Mouse (Mus musculus) embryonic facial prominence, embryonic 13.5 days (tissue): ENCODE results near the gene 4930558K02Rik. TPM values are rescaled to one million over a fixed set of nuclear protein-coding genes. Genes with fewer than 3 reads are reported as not detected.

ENCODE experiments used
- ATAC-seq: fragments of 200-750 bp; cut with Nextera tagmentation; 2 replicates; pipeline ENCODE4 v1.8.0; 2017; ENCODE audit warnings: low read depth; ENCODE audit not compliant: insufficient number of reproducible peaks, insufficient read depth, low FRiP score, low TSS enrichment
- H3K27ac ChIP-seq: fragments of 300-500 bp; sonication (generic); 2 replicates; pipeline ENCODE4 v1.5.1; 2015; ENCODE audit warnings: moderate library complexity, mild to moderate bottlenecking, inconsistent platforms
- H3K27me3 ChIP-seq: fragments of 300-500 bp; sonication (generic); 2 replicates; pipeline ENCODE4 v1.6.1; 2015; ENCODE audit warnings: mild to moderate bottlenecking, inconsistent platforms
- H3K36me3 ChIP-seq: fragments of 300-500 bp; sonication (generic); 2 replicates; pipeline ENCODE4 v1.6.1; 2015; ENCODE audit warnings: mild to moderate bottlenecking, inconsistent platforms
- H3K4me1 ChIP-seq: fragments of 300-500 bp; sonication (generic); 2 replicates; pipeline ENCODE4 v1.6.1; 2015; ENCODE audit warnings: inconsistent platforms
- H3K4me2 ChIP-seq: fragments of 300-500 bp; sonication (generic); 2 replicates; pipeline ENCODE4 v1.6.1; 2015; ENCODE audit warnings: moderate library complexity, mild to moderate bottlenecking, inconsistent platforms
- H3K4me3 ChIP-seq: fragments of 300-500 bp; sonication (generic); 2 replicates; pipeline ENCODE4 v1.5.1; 2015; ENCODE audit warnings: mild to moderate bottlenecking, inconsistent platforms
- H3K9ac ChIP-seq: fragments of 300-500 bp; sonication (generic); 2 replicates; pipeline ENCODE4 v1.6.1; 2015; ENCODE audit warnings: mild to moderate bottlenecking, inconsistent platforms
- H3K9me3 ChIP-seq: fragments of 300-500 bp; sonication (generic); 2 replicates; pipeline ENCODE4 v1.6.1; 2016; ENCODE audit warnings: inconsistent platforms
- WGBS: fragments of 180-500 bp; shearing (Covaris S2); methylation state at CpG from one replicate; pipeline ENCODE4 v1.1.7; 2015; ENCODE audit warnings: mixed read lengths; 5-methylcytosine and 5-hydroxymethylcytosine counted together
- polyA plus RNA-seq: library from polyadenylated mRNA; unstranded; fragments of >200 nt; fragmentation: Nextera tagmentation; extraction: Ambion mirVana; gene quantifications from 2 replicates; pipeline ENCODE4 v1.2.1, GENCODE M21; 2015

4930558K02Rik gene
- not detected in 2 replicates for polyA plus RNA-seq

- 78% methylated on average over 1 of the region's 1 CpGs for WGBS
- Histone ChIP-seq H3K27ac (peak within 1 kb of the TSS; percentile 82), H3K4me1 (peaks cover 60% of the 10 kb centered on the region), H3K36me3 (no peaks in the 10 kb centered on the region), H3K9me3 (no peaks in the 10 kb centered on the region), H3K4me2 (no peak within 1 kb of the TSS), H3K9ac (no peak within 1 kb of the TSS), H3K4me3 (no peak within 1 kb of the TSS), H3K27me3 (no peaks in the 10 kb centered on the region)
- ATAC-seq, result no peak
Measured at GRCm38 (mm10) chr1:161979536-161979935, at the start of gene 4930558K02Rik. TSS of gene 4930558K02Rik (minus strand) at chr1:161979636.

DNA sequence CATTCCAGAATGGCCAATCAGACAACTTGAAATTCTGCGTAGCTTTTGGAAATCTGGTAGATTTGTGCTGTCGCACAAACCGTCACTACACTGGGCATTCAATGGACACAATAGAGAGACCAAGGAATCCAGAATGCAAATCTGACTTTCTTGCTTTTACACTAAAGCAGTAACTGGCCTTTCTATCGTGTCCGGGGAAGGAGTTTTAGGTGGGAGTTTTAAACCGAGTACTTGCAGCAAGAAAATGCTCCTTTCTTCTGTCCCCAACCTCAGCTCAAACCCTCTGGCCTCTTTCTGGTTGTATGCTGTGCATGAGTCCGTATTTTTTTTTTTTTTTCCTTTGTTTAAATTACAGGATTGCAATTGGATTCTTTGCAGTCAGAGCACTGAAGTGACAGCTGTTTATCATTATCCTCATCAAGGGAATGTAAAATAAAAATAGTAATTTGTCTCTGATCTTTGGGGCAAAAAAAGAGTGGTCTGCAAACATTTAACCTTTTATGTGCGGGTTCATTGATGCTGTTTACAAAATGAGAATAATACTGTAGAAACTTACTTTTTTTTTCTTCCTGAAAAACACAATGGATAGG, 44.3 kb upstream of the 4930558K02Rik start:
- Histone ChIP-seq H3K9ac (0 out of 2 replicates have a peak overlapping the region, but pooled peaks have one; percentile 44), H3K36me3 (no peaks in the 10 kb centered on the region), H3K4me2 (peak overlapping the region; percentile 16; the same call in 1 of the 2 replicates), H3K27me3 (no peaks in the 10 kb centered on the region), H3K27ac (peak overlapping the region; percentile 98), H3K4me1 (peaks cover 59% of the 10 kb centered on the region), H3K4me3 (no peak overlapping the region), H3K9me3 (no peaks in the 10 kb centered on the region)
- 19% methylated on average over 8 of the region's 8 CpGs for WGBS
- no peak for ATAC-seq

DNA sequence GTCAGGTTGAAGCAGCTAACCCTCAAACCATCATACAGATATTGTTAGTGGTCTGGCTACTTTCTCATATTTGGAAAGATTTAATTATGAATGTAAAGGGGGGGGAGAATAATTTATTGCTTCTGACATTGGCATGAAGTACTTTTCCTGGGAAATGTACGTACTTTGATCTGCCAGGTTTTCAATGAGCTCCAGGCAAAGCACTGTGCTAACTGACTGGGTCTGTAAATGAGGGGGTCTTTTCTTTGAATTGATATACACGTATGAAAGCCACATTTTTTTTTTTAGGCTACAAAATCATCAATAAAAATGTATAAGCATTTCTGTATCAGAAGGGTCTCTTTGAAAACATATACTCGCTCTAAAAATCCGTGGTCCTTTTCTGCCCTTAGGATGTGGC, 41.3 kb upstream of the 4930558K02Rik start:
- Histone ChIP-seq H3K36me3 (no peaks in the 10 kb centered on the region), H3K4me3 (no peak overlapping the region), H3K27ac (peak overlapping the region; percentile 98), H3K9ac (0 out of 2 replicates have a peak overlapping the region, but pooled peaks have one; percentile 40), H3K9me3 (no peaks in the 10 kb centered on the region), H3K4me2 (no peak overlapping the region), H3K4me1 (peaks cover 83% of the 10 kb centered on the region), H3K27me3 (no peaks in the 10 kb centered on the region)
- ATAC-seq, result no peak
- 19% methylated on average over 4 of the region's 4 CpGs for WGBS

GRCm38 (mm10) chr1:162020303-162020731, 40.9 kb upstream of the 4930558K02Rik start:
- Histone ChIP-seq H3K4me3 (no peak overlapping the region), H3K4me1 (peaks cover 83% of the 10 kb centered on the region), H3K36me3 (no peaks in the 10 kb centered on the region), H3K9me3 (no peaks in the 10 kb centered on the region), H3K27me3 (no peaks in the 10 kb centered on the region), H3K27ac (peak overlapping the region; percentile 98), H3K4me2 (no peak overlapping the region), H3K9ac (no peak overlapping the region)
- peak; percentile 56 for ATAC-seq
- 23% methylated on average over 7 of the region's 7 CpGs for WGBS

GRCm38 (mm10) chr1:162018601-162018977, 39.2 kb upstream of the 4930558K02Rik start:
- Histone ChIP-seq H3K27ac (peak overlapping the region; percentile 98), H3K27me3 (no peaks in the 10 kb centered on the region), H3K9ac (no peak overlapping the region), H3K4me1 (peaks cover 89% of the 10 kb centered on the region), H3K36me3 (no peaks in the 10 kb centered on the region), H3K4me2 (no peak overlapping the region), H3K9me3 (no peaks in the 10 kb centered on the region), H3K4me3 (no peak overlapping the region)
- ATAC-seq, result no peak
- 42% methylated on average over 6 of the region's 6 CpGs for WGBS

GRCm38 (mm10) chr1:162017975-162018600, 38.7 kb upstream of the 4930558K02Rik start:
- peak overlapping the region; percentile 98 for H3K27ac ChIP-seq
- WGBS, result 24% methylated on average over 13 of the region's 13 CpGs
- peaks cover 89% of the 10 kb centered on the region for H3K4me1 ChIP-seq
- peak overlapping the region; percentile 49; the same call in 1 of the 2 replicates for H3K9ac ChIP-seq
- H3K4me3 ChIP-seq, result no peak overlapping the region
- H3K27me3 ChIP-seq, result no peaks in the 10 kb centered on the region
- H3K9me3 ChIP-seq, result no peaks in the 10 kb centered on the region
- H3K4me2 ChIP-seq, result peak overlapping the region; percentile 20
- no peaks in the 10 kb centered on the region for H3K36me3 ChIP-seq
- no peak for ATAC-seq

GRCm38 (mm10) chr1:162016982-162017381, 37.5 kb upstream of the 4930558K02Rik start:
- H3K9ac ChIP-seq, result peak overlapping the region; percentile 3; the same call in 1 of the 2 replicates
- H3K27me3 ChIP-seq, result no peaks in the 10 kb centered on the region
- no peaks in the 10 kb centered on the region for H3K9me3 ChIP-seq
- peaks cover 81% of the 10 kb centered on the region for H3K4me1 ChIP-seq
- H3K4me2 ChIP-seq, result peak overlapping the region; percentile 20
- ATAC-seq, result no peak
- H3K4me3 ChIP-seq, result no peak overlapping the region
- WGBS, result 19% methylated on average over 7 of the region's 7 CpGs
- no peaks in the 10 kb centered on the region for H3K36me3 ChIP-seq
- peak overlapping the region; percentile 98 for H3K27ac ChIP-seq

DNA sequence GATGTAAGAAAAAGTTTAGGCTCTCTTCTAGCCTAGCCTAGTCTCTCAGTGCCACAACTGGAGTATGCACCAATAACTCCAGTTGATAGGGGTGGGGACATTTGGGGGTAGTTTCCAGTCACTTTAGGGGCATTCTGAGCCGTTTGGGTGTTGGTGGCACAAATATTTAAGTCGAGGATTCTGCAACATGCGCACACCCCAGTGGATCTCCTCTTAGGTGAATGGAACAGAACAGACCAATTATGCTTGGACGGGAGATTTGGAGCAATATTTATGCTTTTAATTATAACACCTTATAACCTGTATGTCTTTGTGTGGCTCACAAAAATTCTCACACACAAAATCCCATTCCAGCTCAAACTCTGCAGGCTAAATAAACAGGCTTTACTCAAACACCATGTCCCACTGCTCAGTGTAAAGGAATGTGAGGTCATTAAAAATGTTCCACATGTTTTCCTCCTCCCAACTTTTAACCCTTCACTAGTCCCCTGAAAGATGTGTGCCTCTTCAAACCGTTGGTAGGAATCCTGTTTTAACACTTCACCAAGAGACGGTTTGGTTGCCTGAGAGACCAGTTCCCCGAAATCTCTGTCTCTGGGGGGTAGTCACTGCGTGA, 35.9 kb upstream of the 4930558K02Rik start:
- Histone ChIP-seq H3K9ac (no peak overlapping the region), H3K36me3 (0 out of 2 replicates have a peak, but pooled peaks cover 3% of the 10 kb centered on the region), H3K27me3 (no peaks in the 10 kb centered on the region), H3K9me3 (no peaks in the 10 kb centered on the region), H3K4me1 (peaks cover 77% of the 10 kb centered on the region), H3K4me3 (no peak overlapping the region), H3K4me2 (no peak overlapping the region), H3K27ac (peak overlapping the region; percentile 98)
- ATAC-seq, result no peak
- 28% methylated on average over 8 of the region's 8 CpGs for WGBS

DNA sequence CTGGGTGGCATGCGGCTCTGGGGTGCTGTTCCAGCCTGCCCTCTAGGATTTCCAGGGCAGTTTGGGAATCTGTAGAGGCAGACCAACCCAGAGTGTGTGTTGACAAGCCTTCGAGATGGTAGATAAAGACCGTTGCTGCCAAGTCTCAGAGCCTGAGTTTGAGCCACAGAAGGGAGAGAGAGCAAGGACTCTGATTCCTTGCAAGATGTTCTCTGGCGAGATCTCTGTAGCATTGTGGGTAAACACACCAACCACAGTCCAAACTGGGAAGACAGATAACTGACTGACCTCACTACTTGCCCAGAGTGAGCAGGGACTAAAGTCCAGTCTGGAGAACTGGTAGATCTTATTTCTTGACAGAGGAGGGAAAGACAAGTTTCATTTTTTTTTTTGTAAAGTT, 34.1 kb upstream of the 4930558K02Rik start:
- Histone ChIP-seq H3K4me1 (peaks cover 80% of the 10 kb centered on the region), H3K27me3 (no peaks in the 10 kb centered on the region), H3K36me3 (0 out of 2 replicates have a peak, but pooled peaks cover 3% of the 10 kb centered on the region), H3K9ac (no peak overlapping the region), H3K4me3 (no peak overlapping the region), H3K27ac (peak overlapping the region; percentile 98), H3K9me3 (no peaks in the 10 kb centered on the region), H3K4me2 (no peak overlapping the region)
- no peak for ATAC-seq
- WGBS, result 59% methylated on average over 4 of the region's 4 CpGs

GRCm38 (mm10) chr1:162011523-162012245, 32.2 kb upstream of the 4930558K02Rik start:
- WGBS, result 75% methylated on average over 16 of the region's 16 CpGs
- peaks cover 81% of the 10 kb centered on the region for H3K4me1 ChIP-seq
- no peak overlapping the region for H3K9ac ChIP-seq
- no peak overlapping the region for H3K4me2 ChIP-seq
- ATAC-seq, result no peak
- 0 out of 2 replicates have a peak, but pooled peaks cover 3% of the 10 kb centered on the region for H3K36me3 ChIP-seq
- no peaks in the 10 kb centered on the region for H3K27me3 ChIP-seq
- peak overlapping the region; percentile 80 for H3K27ac ChIP-seq
- H3K9me3 ChIP-seq, result no peaks in the 10 kb centered on the region
- no peak overlapping the region for H3K4me3 ChIP-seq

- Histone ChIP-seq H3K4me2 (peak overlapping the region; percentile 48), H3K9ac (peak overlapping the region; percentile 65)
Measured at GRCm38 (mm10) chr1:162009086-162009485, 29.6 kb upstream of the 4930558K02Rik start.

More at GRCm38 (mm10) chr1:162009086-162009485, 29.6 kb upstream of the 4930558K02Rik start:
- Histone ChIP-seq H3K9me3 (no peaks in the 10 kb centered on the region), H3K4me3 (peak overlapping the region; percentile 18; the same call in 1 of the 2 replicates), H3K4me1 (peaks cover 81% of the 10 kb centered on the region), H3K27ac (peak overlapping the region; percentile 100), H3K27me3 (no peaks in the 10 kb centered on the region), H3K36me3 (0 out of 2 replicates have a peak, but pooled peaks cover 3% of the 10 kb centered on the region)
- ATAC-seq, result no peak
- 11% methylated on average over 8 of the region's 8 CpGs for WGBS
